Mouse (Mus musculus) embryonic facial prominence, embryonic 13.5 days (tissue): ENCODE measurements around the gene Pacs1. TPM values are rescaled to one million over a fixed set of nuclear protein-coding genes. Genes with fewer than 3 reads are reported as not detected.
A peak's percentile ranks its signal among the peaks of the same experiment; 100 is the strongest.

Experiments
- ATAC-seq: fragments of 200-750 bp; cut with Nextera tagmentation; 2 replicates; pipeline ENCODE4 v1.8.0; 2017; ENCODE audit warnings: low read depth; ENCODE audit not compliant: insufficient number of reproducible peaks, insufficient read depth, low FRiP score, low TSS enrichment
- H3K27ac ChIP-seq: fragments of 300-500 bp; sonication (generic); 2 replicates; pipeline ENCODE4 v1.5.1; 2015; ENCODE audit warnings: moderate library complexity, mild to moderate bottlenecking, inconsistent platforms
- H3K27me3 ChIP-seq: fragments of 300-500 bp; sonication (generic); 2 replicates; pipeline ENCODE4 v1.6.1; 2015; ENCODE audit warnings: mild to moderate bottlenecking, inconsistent platforms
- H3K36me3 ChIP-seq: fragments of 300-500 bp; sonication (generic); 2 replicates; pipeline ENCODE4 v1.6.1; 2015; ENCODE audit warnings: mild to moderate bottlenecking, inconsistent platforms
- H3K4me1 ChIP-seq: fragments of 300-500 bp; sonication (generic); 2 replicates; pipeline ENCODE4 v1.6.1; 2015; ENCODE audit warnings: inconsistent platforms
- H3K4me2 ChIP-seq: fragments of 300-500 bp; sonication (generic); 2 replicates; pipeline ENCODE4 v1.6.1; 2015; ENCODE audit warnings: moderate library complexity, mild to moderate bottlenecking, inconsistent platforms
- H3K4me3 ChIP-seq: fragments of 300-500 bp; sonication (generic); 2 replicates; pipeline ENCODE4 v1.5.1; 2015; ENCODE audit warnings: mild to moderate bottlenecking, inconsistent platforms
- H3K9ac ChIP-seq: fragments of 300-500 bp; sonication (generic); 2 replicates; pipeline ENCODE4 v1.6.1; 2015; ENCODE audit warnings: mild to moderate bottlenecking, inconsistent platforms
- H3K9me3 ChIP-seq: fragments of 300-500 bp; sonication (generic); 2 replicates; pipeline ENCODE4 v1.6.1; 2016; ENCODE audit warnings: inconsistent platforms
- WGBS: fragments of 180-500 bp; shearing (Covaris S2); methylation state at CpG from one replicate; pipeline ENCODE4 v1.1.7; 2015; ENCODE audit warnings: mixed read lengths; 5-methylcytosine and 5-hydroxymethylcytosine counted together
- polyA plus RNA-seq: library from polyadenylated mRNA; unstranded; fragments of >200 nt; fragmentation: Nextera tagmentation; extraction: Ambion mirVana; gene quantifications from 2 replicates; pipeline ENCODE4 v1.2.1, GENCODE M21; 2015

The Pacs1 gene
- polyA plus RNA-seq, 1 experiment from 2014 or later = 28.7 TPM

DNA sequence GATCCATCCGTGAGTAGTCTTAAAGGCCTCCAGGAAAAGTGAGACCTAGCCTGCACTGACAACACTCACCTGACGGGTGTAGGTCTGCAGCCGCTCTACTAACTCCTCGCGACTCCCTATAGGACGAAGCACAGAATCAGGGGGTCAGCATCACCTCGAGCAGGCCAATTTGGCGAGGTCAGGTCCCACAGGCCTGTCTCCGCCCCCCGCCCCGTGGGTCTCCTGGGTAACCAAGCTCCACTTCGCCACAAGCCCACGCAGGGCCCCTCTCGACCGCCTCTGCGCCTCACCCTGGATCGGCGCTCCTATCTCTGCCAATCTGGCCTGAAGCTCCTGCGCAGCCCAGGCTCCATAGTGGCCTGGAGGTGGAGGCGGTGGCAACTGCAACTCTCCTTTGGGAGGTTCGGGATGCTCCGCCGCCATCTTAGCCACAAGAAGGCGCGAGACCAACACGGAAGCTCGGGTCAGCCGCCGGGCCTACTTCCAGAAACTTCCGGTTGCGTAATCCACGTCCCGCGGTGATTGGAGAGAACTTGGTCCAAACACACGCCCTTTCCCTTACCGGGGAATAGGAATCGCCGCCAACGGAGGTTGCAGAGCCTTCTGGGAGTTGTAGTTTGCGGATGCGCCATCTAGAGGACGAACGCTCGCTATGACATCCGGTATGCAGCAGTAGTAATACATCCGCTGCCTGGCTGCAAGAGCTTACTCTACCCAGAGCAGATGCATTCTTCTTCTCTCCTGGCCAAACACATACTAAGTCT lies 22.2 kb upstream of the Pacs1 start, which contains the start of gene Sf3b2:
TSS of gene Sf3b2 (minus strand) at position 484 of the 764 bp plus-strand sequence.
- peak; percentile 94 for ATAC-seq
- H3K27me3 ChIP-seq = no peaks in the 10 kb centered on the region
- H3K4me1 ChIP-seq = peaks cover 44% of the 10 kb centered on the region
- no peaks in the 10 kb centered on the region for H3K9me3 ChIP-seq
- peaks cover 33% of the 10 kb centered on the region for H3K36me3 ChIP-seq
- peak within 1 kb of the TSS; percentile 94 for H3K9ac ChIP-seq
- H3K4me2 ChIP-seq = peak within 1 kb of the TSS; percentile 94
- under 1% methylated on average over 46 of the region's 46 CpGs for WGBS
- peak within 1 kb of the TSS; percentile 78 for H3K4me3 ChIP-seq
- peak within 1 kb of the TSS; percentile 89 for H3K27ac ChIP-seq

DNA sequence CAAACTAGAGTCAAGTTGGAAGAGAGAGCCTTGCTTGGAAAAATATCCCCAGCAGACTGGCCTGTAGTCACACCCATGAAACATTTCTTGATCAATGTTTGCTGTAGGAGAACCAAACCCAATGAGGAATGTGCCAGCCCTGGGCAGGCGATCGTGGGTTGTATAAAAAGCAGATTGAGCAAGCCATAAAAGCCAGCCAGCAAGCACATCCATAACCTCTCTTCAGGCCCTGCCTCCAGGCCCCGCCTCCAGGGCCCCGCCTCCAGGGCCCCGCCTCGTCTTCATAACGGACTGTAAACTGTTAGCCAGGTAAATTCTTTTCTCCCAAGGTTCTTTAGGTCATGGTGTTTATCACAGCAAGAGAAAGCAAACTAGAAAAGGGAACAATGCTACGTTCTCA lies 5.5 kb upstream of the Pacs1 start:
- no peak overlapping the region for H3K4me2 ChIP-seq
- H3K36me3 ChIP-seq = peaks cover 86% of the 10 kb centered on the region
- no peaks in the 10 kb centered on the region for H3K9me3 ChIP-seq
- 79% methylated on average over 8 of the region's 8 CpGs for WGBS
- no peak overlapping the region for H3K4me3 ChIP-seq
- ATAC-seq = no peak
- no peak overlapping the region for H3K9ac ChIP-seq
- H3K4me1 ChIP-seq = peaks cover 10% of the 10 kb centered on the region
- H3K27ac ChIP-seq = no peak overlapping the region
- no peaks in the 10 kb centered on the region for H3K27me3 ChIP-seq

GRCm38 (mm10) chr19:5277140-5277539 lies 4.2 kb upstream of the Pacs1 start:
- Histone ChIP-seq H3K9me3 (no peaks in the 10 kb centered on the region), H3K36me3 (peaks cover 75% of the 10 kb centered on the region), H3K9ac (no peak overlapping the region), H3K4me1 (peaks cover 11% of the 10 kb centered on the region), H3K4me3 (no peak overlapping the region), H3K27ac (no peak overlapping the region), H3K4me2 (no peak overlapping the region), H3K27me3 (no peaks in the 10 kb centered on the region)
- no peak for ATAC-seq
- WGBS = 94% methylated on average over 3 of the region's 3 CpGs

DNA sequence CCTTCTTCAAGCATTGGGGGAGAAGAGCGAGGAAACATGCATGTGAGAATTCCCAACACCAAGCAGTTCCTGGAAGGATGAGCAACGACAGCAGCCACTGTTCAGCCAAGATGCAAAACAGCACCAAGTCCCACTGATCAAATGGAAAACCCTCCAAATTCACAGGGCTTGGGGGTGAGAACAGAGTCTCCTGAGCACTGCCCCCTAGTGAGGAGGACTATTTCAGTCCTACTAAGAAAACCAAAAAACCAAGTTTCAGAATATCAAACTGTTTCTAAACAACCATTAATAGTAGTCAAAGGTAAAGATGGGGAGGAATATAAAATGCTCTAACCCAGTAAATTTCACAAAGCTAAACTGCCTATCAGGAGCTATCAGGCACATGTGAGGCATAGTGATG lies 3.6 kb upstream of the Pacs1 start:
- WGBS = 90% methylated on average over 2 of the region's 2 CpGs
- no peak overlapping the region for H3K9ac ChIP-seq
- no peak for ATAC-seq
- H3K36me3 ChIP-seq = peaks cover 68% of the 10 kb centered on the region
- H3K27me3 ChIP-seq = no peaks in the 10 kb centered on the region
- H3K27ac ChIP-seq = no peak overlapping the region
- peaks cover 17% of the 10 kb centered on the region for H3K4me1 ChIP-seq
- H3K4me3 ChIP-seq = no peak overlapping the region
- H3K4me2 ChIP-seq = no peak overlapping the region
- no peaks in the 10 kb centered on the region for H3K9me3 ChIP-seq

DNA sequence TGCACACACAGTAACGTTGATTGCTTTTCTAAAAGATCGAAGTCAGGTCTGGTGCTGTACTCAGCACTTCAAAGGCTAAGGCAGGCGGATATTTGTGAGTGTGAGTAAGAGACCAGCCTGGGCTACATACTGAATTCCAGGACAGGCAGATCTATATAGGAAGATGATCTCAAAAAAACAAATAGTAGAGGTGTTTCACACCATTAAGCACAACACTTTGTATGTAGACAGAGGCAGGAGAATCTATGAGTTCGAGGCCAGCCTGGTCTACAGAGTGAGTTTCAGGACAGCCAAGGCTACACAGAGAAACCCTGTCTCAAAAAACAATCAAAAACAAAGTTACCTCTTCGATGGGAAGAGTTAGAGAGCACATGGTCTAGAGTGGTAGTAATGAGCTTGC lies 2.8 kb upstream of the Pacs1 start:
- Histone ChIP-seq H3K4me2 (no peak overlapping the region), H3K36me3 (peaks cover 60% of the 10 kb centered on the region), H3K4me3 (no peak overlapping the region), H3K27me3 (no peaks in the 10 kb centered on the region), H3K9ac (no peak overlapping the region), H3K27ac (no peak overlapping the region), H3K9me3 (no peaks in the 10 kb centered on the region), H3K4me1 (peaks cover 24% of the 10 kb centered on the region)
- WGBS = 94% methylated on average over 5 of the region's 5 CpGs
- ATAC-seq = no peak

DNA sequence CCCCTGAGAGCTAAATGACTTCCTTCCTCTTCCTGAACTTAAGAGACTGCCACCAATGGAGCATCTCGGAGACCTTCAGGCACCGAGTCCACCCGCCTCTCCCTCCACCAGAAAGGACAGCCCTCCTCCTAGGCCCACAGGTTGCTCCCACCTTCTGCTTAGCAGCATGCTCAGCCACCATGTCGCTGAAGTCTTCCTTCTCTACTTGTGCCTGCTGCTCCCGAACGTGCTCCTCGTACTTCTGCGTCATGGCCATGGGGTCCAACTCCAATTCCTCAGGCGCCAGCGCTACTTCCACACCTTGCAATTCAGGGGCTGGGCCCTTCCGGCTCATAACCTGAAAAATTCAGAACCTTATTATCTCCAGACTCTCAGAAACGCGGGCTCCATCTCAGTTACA lies 1.7 kb upstream of the Pacs1 start:
- peaks cover 33% of the 10 kb centered on the region for H3K4me1 ChIP-seq
- no peak overlapping the region for H3K4me3 ChIP-seq
- no peaks in the 10 kb centered on the region for H3K9me3 ChIP-seq
- peaks cover 56% of the 10 kb centered on the region for H3K36me3 ChIP-seq
- no peak overlapping the region for H3K4me2 ChIP-seq
- WGBS = 90% methylated on average over 13 of the region's 13 CpGs
- ATAC-seq = no peak
- 0 out of 2 replicates have a peak overlapping the region, but pooled peaks have one; percentile 27 for H3K9ac ChIP-seq
- H3K27me3 ChIP-seq = no peaks in the 10 kb centered on the region
- H3K27ac ChIP-seq = peak overlapping the region; percentile 95

DNA sequence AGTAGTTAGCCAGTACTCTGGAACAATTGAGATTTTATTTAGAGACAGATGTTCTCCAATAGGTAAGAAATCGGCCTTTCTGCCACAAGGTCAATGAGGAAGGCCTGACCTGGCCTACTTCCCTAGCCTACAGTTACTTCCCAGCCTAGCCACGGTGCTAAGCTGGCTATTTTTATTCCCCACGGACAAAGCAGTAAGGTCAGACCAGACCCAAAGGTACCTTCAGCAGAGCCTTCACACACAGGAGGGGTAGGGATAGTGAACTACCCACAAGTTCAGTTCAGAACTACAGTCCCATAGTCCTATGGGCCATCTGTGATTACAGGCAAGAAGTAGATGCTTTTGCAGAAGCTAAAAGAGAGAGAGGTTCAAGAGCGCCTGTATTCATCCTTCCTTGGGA lies 997 bp upstream of the Pacs1 start:
- Histone ChIP-seq H3K4me3 (peak overlapping the region; percentile 94), H3K27ac (peak overlapping the region; percentile 95), H3K4me2 (peak overlapping the region; percentile 91; the same call in 1 of the 2 replicates), H3K9ac (0 out of 2 replicates have a peak overlapping the region, but pooled peaks have one; percentile 95), H3K27me3 (no peaks in the 10 kb centered on the region), H3K9me3 (no peaks in the 10 kb centered on the region), H3K36me3 (peaks cover 49% of the 10 kb centered on the region), H3K4me1 (peaks cover 34% of the 10 kb centered on the region)
- 74% methylated on average over 4 of the region's 4 CpGs for WGBS
- no peak for ATAC-seq

DNA sequence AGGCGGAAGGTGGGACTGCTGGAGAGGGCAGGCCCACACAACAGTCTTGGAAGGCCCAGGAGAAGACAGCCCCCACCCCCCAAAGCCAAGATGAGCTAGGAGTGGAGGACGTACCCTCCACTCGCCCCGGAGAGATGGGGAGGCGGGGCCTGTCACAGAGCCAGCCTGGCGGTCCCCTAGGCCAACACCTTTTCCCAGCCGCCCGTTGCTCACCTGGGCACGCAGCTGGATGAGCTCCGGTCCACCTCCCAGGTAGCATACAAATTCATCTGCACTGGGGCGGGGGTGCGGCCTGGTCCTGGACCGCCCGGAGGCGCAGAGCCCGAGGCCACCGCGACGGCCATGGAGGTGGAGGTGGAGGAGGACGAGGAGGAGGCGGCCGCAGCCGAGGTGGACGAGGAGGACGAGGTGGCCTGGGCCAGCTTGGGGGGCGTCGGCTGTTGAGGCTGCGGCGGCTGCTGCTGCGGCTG lies 558 bp downstream of the Pacs1 start:
- Histone ChIP-seq H3K27me3 (no peaks in the 10 kb centered on the region), H3K36me3 (peaks cover 33% of the 10 kb centered on the region), H3K4me3 (peak overlapping the region; percentile 94), H3K9me3 (no peaks in the 10 kb centered on the region), H3K4me2 (peak overlapping the region; percentile 91), H3K27ac (peak overlapping the region; percentile 95), H3K9ac (peak overlapping the region; percentile 95), H3K4me1 (peaks cover 34% of the 10 kb centered on the region)
- ATAC-seq = peak; percentile 64
- WGBS = under 1% methylated on average over 23 of the region's 30 CpGs

GRCm38 (mm10) chr19:5271430-5271829 lies 1.5 kb downstream of the Pacs1 start:
- peak overlapping the region; percentile 91 for H3K4me2 ChIP-seq
- peak overlapping the region; percentile 94 for H3K4me3 ChIP-seq
- peak overlapping the region; percentile 95; the same call in 1 of the 2 replicates for H3K9ac ChIP-seq
- H3K27ac ChIP-seq = no peak overlapping the region
- peaks cover 28% of the 10 kb centered on the region for H3K36me3 ChIP-seq
- H3K4me1 ChIP-seq = peaks cover 34% of the 10 kb centered on the region
- H3K27me3 ChIP-seq = no peaks in the 10 kb centered on the region
- H3K9me3 ChIP-seq = no peaks in the 10 kb centered on the region
- no peak for ATAC-seq
- 38% methylated on average over 1 of the region's 1 CpGs for WGBS

- H3K4me3 ChIP-seq = no peak overlapping the region
- H3K4me1 ChIP-seq = peaks cover 34% of the 10 kb centered on the region
- WGBS = 87% methylated on average over 5 of the region's 5 CpGs
- H3K4me2 ChIP-seq = no peak overlapping the region
- H3K9me3 ChIP-seq = no peaks in the 10 kb centered on the region
- ATAC-seq = no peak
- no peak overlapping the region for H3K27ac ChIP-seq
- H3K9ac ChIP-seq = no peak overlapping the region
- peaks cover 9% of the 10 kb centered on the region for H3K36me3 ChIP-seq
- H3K27me3 ChIP-seq = no peaks in the 10 kb centered on the region
Measured at GRCm38 (mm10) chr19:5269392-5269791, 3.5 kb downstream of the Pacs1 start.

DNA sequence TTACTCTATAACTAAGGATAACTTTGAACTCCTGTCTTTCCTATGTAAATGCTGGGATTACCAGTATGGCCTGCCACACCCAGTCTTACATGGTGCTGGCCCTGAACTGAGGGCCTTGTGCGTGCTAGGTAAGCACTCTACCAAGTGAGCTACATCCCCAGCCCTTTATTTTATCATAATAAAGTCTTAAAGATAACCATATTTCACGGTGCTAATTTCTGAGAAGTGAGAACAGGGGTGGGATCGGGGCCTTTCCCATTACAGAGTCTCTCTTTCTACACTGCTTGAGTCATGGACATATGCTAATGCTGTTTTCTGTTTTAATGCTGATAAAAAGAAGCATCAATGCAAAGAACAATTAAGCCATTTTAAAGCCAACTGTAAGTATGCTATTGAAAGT lies 4.0 kb downstream of the Pacs1 start:
- peaks cover 29% of the 10 kb centered on the region for H3K4me1 ChIP-seq
- WGBS = 85% methylated on average over 3 of the region's 3 CpGs
- no peak overlapping the region for H3K4me2 ChIP-seq
- H3K27ac ChIP-seq = no peak overlapping the region
- H3K9me3 ChIP-seq = no peaks in the 10 kb centered on the region
- no peak overlapping the region for H3K4me3 ChIP-seq
- H3K36me3 ChIP-seq = peaks cover 3% of the 10 kb centered on the region
- H3K27me3 ChIP-seq = no peaks in the 10 kb centered on the region
- H3K9ac ChIP-seq = no peak overlapping the region
- ATAC-seq = no peak

GRCm38 (mm10) chr19:5268017-5268416 lies 4.9 kb downstream of the Pacs1 start:
- H3K4me1 ChIP-seq = peaks cover 24% of the 10 kb centered on the region
- no peak overlapping the region for H3K4me2 ChIP-seq
- no peak overlapping the region for H3K9ac ChIP-seq
- no peaks in the 10 kb centered on the region for H3K9me3 ChIP-seq
- no peak for ATAC-seq
- no peak overlapping the region for H3K27ac ChIP-seq
- no peaks in the 10 kb centered on the region for H3K27me3 ChIP-seq
- 0 out of 2 replicates have a peak, but pooled peaks cover 2% of the 10 kb centered on the region for H3K36me3 ChIP-seq
- no peak overlapping the region for H3K4me3 ChIP-seq
